Mouse (Mus musculus) neutrophil, adult 5-6 weeks (primary cell): ENCODE measurements around the gene Catsperd. TPM values are rescaled to one million over a fixed set of nuclear protein-coding genes. Genes with fewer than 3 reads are reported as not detected.
"Not testable (repeated sequence)": the region's sequence is repeated elsewhere in the genome, so short reads cannot be mapped to it uniquely, and the experiment has no call there.

Source experiments
- ATAC-seq: fragments of 151-379, 151-347 bp; 2 replicates; pipeline ENCODE4 v1.8.0; 2017; ENCODE audit warnings: mild to moderate bottlenecking, moderate TSS enrichment; ENCODE audit not compliant: insufficient number of reproducible peaks, poor library complexity, low FRiP score, severe bottlenecking; ENCODE audit errors: extremely low read depth
- total RNA-seq: library from RNA; stranded (forward); fragments of 200-1000 nt; gene quantifications from 2 replicates; pipeline ENCODE4 v1.2.3, GENCODE M21; 2017

Gene Catsperd
- total RNA-seq, 1 experiment from 2014 or later, result not detected

DNA sequence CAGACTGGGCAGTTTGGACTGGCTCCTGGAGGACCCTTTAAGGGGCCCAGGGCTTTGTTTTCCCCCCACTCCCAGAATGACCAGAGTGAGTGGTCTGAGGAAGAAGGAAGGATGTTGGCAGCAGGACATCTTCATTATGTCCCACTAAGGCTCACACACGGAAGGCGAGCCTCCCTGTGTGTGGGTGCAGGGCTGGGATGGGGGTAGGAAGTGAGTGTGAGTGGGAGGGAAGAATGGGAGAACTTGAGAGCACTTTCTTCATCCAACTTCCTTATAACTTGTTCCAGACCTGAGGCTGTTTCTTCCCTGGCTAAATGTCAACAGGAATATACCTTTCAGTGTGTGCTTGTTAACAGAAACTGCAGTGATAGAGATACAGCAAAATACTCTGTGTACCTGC lies 16.6 kb upstream of the Catsperd start:
- ATAC-seq, result no peak

DNA sequence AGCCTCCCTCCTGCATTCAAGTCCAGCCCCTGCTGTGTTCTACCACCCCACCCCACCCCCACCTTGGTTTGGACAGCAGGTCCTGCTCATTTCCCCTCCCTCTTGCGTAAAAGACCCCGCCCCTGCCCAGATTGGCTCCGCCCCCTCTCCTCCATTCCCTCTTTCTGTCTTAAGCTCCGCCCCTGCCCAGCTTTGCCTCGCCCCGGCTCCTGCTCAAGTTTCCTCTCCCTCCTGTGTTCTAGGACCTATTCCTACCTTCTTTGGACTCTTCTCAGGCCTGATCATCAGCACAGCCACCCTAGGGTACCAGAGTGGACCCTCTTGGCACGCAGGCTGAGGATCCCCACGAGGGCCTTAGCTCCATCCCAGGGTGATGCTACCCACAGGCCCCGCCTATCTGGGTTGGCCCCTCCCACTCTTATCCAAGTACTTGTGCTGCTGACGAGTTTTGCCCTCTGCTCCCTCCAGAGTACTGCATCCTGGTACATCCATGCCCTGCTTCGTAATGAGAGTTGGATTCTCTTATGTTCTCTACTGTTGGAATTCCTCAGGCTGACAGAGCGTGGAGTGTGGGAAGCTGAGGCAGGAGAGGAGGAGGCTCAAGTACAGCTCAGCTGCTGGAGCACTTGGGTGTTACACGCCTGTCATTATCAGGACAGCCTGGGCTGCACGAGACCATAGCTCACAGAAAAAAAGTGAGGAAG lies 15.9 kb upstream of the Catsperd start:
- no peak for ATAC-seq

DNA sequence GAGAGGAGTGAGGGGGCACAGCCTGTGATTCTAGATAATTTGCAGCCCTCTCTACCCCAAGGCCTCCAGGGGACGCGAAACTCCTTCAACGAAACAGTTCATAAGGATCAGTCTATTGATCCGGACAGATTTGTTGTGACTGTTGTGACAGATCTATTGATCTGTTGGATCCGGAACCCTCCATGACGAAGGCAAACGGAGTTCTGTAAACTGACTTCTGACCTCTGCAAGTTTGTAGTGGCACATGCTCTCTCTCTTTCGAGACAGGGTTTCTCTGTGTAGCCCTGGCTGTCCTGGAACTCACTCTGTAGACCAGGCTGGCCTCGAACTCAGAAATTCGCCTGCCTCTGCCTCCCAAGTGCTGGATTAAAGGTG lies 15.4 kb upstream of the Catsperd start:
- not testable (repeated sequence) for ATAC-seq

DNA sequence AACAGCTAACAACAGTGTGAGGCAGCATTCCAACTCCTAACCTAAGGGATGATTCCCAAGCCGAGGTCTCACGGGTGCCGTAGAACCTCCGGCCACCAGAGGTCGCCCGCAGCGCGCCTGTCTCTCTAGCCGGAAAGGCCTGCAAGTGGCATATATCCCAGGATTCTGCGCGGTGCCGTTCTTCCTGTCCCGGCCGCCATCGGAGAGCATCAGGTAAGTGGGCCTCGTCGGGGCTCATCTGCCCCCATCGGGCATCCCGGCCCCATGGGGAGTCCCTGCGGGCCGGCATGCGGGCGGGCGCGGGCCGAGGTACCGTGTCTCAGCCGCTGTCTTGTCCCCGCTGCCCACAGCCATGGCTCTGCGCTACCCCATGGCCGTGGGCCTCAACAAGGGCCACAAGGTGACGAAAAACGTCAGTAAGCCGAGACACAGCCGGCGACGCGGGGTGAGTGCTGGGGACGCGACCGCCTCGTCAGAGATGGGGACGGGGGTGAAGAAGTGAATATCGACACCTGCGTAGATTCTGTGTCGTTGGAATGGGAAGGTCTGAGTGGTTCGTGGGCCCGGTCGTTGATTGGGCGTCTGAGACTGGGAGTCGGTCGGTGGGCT lies 14.6 kb upstream of the Catsperd start, which contains the start of gene Rpl36:
Rpl36 (plus strand) TSS at position 181 of the 609 bp plus-strand sequence.
- ATAC-seq, result peak; percentile 69

DNA sequence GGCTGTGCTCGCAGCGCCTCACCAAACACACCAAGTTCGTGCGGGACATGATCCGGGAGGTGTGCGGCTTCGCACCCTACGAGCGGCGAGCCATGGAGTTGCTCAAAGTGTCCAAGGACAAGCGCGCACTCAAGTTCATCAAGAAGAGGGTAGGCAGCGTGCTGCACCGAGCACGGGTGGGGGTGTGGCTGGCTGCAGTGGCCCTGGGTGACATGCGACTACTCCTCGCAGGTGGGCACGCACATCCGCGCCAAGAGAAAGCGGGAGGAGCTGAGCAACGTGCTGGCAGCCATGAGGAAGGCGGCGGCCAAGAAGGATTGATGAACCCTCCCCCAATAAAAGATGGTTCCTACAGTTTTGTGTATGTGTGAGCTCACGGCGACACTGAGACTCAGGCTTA lies 14.1 kb upstream of the Catsperd start:
- not testable (repeated sequence) for ATAC-seq

DNA sequence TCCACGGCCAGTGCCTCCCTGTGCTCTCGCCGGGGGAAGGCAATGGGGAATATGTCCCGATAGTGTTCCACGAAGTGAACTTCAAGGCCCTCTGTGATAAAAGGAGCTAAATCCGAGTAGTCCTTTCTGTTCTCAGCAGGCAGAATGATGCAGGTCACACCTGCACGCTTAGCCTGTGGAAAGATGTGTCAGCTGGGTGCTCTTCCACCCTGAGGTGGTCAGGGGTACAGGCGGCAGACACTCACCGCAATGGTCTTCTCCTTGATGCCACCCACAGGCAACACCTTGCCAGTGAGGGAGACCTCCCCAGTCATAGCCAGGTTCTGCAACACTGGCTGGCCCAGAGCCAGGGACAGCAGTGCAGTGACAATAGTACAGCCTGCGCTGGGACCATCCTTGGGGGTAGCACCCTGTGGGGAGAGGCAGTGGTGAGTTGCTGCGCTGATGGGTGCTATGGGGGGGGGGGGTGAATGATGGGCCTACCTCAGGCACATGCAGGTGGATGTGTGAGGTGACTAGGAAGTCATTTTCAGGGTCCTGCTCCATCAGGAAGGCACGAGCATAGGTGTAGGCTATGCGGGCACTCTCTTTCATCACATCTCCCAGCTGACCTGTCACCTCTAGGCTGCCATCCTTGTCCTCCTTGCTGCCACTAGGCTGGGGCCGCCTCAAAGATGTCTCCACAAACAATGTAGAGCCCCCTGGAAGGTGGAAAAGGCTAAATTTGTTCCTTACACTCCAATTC lies 13.4 kb upstream of the Catsperd start:
- ATAC-seq, result no peak

DNA sequence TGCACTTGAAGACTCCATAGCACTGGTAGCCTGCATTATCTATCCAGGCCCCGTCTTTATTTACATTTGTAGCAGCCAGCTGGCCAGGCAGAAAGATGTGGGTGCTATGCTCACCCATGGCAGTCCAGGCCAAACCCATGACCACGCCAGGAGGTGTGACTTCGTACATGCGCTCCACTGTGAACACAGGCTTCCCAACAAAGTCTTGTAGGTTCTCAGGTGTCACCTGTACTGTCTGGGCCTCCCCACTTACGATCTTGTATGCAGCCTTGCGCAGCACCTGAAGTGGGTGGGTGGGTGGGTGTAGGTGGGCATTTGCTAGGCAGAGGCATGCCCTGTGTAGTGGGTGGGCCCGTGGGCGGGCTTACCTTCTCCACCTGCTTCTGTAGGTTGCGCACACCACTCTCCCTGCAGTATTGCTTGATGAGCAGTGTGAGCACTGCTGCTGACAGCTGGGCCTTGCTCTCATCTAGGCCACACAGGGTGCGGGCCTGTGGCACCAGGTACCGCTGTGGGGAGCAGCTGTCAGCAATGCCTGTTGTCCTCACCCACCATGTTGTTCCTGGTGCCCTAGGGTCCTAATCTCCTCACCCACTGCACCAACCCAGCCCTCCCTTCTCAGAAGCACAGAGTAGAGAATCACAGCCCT lies 12.7 kb upstream of the Catsperd start:
- no peak for ATAC-seq

DNA sequence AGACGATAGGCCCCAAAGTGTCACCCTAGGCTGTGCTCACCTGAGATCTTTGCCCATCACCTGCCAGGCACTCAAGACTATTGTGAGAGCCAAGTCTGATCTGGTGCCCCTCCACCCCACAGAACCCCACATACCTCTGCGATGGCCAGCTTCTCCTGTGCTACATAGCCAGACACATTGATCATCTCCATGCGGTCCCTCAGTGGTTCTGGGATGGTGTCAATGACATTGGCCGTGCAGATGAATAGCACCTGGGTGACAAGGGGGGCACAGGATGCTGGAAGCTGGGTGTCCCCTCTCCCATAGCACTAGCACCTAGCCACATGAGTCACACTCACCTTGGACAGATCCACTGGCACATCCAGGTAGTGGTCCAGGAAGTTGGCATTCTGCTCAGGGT lies 12.2 kb upstream of the Catsperd start:
- ATAC-seq, result no peak

DNA sequence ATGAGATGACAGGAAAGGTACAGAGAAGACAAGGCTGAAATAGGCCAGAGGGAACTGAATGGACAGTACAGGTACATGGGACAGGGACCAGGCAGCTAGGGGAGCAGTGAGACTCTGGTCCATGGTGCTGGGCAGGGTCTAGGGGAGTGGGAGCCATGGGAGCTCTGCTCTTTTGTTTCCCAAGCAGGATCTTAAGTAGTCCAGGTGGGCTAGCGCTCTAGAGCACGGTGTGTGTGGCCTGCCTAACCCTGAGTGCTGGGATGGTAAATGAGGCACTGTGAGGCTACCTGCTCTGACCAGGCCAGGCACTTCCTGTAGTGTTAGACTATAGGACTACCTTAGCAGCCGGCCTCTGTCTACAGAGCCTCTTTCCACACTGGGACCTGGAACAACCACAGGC lies 11.2 kb upstream of the Catsperd start:
- ATAC-seq, result no peak

DNA sequence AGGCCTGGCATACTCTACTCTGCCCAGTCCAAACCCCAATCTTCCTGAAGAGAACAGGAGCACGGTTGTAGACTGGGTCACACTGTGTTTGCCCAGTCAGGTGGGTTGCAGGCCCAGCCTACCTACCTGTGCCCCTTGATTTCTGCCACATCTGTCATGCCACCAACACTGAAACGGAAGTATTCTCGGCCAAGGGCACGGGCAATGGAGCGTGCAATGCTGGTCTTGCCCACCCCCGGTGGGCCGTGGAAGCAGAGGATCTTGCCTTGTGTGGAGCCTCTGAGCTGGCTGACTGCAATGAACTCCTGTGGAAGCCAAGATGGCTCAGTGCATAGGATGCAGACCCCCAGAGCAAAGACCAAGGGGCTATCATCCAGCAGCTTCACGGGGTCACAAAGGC lies 10.3 kb upstream of the Catsperd start:
- no peak for ATAC-seq

DNA sequence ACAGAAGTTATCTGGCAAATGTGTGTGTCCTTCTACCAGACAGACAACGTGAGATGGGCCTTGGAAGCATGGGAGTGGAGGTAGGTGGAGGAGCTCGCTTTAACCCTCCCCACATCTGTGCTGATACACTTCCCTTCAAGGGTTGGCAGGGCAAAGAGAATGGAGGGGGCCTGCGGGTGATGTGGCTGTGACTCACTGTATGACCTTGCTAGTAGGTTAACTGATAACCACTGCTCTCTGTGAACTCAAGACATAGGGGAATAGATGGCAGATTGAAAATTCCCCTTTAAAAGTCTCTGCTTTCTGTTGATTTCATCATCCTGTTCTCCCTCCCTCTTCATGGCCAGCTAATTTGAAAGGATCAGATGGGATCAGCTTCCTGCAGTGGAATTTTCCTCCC lies 2.4 kb upstream of the Catsperd start:
- ATAC-seq, result no peak

DNA sequence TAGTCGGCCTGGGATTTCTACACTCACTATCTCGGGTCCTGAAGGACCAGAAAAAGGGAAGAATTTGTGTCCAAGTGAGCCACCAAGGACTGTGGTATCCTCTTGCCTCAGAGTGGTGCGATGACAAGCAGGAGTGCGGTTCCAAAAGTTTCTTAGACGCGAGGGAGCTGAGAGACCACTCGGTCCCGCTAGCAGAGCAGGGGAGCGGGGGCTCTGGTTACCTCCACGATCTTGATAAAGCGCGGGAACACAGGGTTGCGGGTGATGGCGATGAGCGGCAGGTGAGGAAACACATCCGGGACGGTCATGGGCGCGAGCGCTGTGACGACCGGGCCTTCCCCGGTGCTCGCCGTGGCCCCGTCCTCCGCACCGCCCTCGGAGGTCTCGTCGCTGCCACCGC lies 1.7 kb upstream of the Catsperd start:
- no peak for ATAC-seq

DNA sequence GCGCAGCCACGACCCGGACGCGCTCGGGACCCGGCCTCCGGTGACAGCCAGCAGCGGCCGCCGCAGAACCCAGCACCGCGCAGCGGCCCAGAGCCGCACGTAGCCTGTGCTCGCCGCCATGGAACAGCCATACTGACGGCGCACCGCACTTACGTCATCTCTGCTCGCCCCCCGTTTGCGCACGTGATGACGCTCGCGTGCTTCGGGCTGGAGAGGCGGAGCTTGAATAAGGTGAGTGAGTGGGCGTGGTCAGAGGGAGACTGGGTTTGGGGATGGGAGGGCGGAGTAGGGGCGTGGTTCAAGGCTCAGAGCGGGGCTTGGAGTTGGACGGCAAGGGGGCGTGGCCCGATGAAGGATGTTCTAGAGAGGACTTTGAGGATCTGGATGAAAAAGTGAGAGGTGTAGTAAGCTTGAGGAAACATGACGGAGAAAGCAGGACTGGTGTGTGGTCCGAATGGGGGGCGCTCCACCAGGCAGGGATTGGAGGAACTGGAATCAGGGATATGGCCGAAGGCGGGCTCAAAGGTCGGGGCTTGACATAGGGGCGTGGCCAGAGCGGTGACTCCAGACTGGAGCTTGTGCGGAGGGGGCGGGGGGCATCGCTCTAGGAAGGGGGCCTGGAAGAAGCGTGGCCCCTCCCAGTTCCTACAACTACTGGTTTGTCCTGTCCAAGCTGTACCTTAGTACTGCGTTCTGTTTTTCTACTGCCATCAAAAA lies 1.0 kb upstream of the Catsperd start, which contains the start of gene Lonp1:
Lonp1 (minus strand) TSS at position 134 of the 717 bp plus-strand sequence.
- ATAC-seq, result peak; percentile 95

DNA sequence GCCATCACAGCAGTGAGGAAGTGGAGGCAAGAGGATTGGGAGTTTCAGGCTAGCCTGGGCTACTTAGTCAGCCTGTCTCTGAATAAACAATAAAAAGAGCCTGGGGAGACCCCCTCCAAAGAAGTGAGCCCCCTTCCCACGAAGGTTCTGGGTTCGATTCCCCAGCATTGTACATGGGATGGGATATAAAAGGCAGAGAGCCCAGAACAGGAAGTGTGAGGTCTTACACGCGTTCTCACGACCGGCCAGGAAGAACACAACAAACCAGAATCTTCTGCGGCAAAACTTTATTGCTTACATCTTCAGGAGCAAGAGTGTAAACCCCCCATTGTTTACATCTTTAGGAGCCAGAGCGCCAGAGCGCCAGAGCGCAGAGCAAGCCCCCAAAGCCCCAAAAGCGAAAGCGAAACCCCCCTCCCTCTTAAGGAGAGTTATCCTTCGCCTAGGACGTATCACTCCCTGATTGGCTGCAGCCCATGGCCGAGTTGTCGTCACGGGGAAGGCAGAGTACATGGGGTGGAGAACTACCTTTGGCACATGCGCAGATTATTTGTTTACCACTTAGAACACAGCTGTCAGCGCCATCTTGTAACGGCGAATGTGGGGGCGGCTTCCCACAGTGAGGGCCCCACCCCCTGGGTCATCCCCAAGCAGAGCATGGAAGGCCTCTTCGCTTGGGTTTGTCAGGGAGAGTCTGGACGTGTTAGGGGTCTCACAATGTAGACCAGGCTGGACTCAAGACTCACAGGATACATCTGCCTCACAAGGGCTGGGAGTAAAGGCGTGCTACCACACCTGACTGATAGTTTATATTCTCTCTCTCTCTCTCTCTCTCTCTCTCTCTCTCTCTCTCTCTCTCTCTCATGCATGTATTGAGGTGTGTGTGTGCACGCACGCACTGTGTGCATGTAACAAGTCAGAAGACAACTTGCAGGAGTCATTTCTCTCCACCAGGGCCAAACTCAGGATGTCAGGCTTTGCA lies 2.1 kb downstream of the Catsperd start:
- not testable (repeated sequence) for ATAC-seq

DNA sequence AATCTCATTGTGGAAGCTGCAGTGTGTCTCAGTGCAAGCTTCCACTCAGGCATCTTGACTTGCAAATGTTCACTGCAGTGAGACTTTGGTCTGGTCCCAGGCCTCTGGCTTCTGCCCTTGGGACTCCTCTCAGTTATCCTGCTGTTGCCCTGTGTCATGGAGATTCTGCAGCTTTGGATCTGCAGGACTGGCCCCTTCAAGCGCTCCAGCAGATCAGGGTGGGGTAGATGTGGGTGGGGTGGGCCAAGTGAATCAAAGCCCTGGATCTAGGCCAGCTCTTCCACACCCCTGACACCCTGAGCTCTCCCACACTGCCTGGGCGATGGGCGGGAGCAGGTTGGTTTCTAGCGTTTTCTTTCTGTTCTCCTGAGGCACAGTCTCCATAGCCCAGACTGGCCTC lies 3.9 kb downstream of the Catsperd start:
- ATAC-seq, result no peak

DNA sequence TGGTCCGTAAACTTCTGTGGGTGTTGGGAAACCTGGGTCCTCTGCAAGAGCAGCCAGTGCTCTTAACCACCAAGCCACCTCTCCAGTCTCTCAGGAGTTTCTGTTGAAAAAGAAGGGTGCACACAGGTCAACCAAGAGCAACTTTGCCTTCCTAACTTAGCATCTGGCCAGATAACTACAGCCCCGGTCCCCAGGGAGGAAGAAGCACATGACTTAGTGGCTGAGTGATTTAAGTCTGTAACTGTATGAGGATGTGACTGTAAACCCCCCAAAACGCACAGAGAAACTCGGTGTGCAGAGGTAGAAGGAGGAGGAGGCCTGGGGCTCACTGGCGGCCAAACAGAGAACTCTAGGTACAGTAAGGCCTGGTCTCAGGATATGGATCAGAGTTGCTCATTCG lies 6.1 kb downstream of the Catsperd start:
- ATAC-seq, result peak; percentile 55; the same call in 1 of the 2 replicates

DNA sequence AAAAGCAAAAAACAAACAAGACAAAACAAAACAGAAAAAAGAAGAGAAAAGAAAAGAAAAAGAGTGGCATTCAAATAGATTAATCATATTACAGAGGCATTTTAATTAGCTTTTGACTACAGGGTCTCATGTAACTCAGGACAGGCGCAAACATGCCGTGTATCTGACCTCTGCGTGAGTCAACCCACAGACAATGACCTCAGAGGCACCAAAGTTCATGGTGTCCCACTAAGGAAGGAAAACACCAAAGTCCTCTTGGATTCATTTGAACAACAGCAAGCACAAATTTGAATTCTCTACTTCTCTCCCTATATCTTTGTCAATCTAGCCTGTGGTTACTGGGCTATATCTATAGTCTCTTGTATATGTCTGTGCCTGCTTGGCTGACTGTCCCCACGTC lies 15.3 kb downstream of the Catsperd start:
- ATAC-seq, result no peak

DNA sequence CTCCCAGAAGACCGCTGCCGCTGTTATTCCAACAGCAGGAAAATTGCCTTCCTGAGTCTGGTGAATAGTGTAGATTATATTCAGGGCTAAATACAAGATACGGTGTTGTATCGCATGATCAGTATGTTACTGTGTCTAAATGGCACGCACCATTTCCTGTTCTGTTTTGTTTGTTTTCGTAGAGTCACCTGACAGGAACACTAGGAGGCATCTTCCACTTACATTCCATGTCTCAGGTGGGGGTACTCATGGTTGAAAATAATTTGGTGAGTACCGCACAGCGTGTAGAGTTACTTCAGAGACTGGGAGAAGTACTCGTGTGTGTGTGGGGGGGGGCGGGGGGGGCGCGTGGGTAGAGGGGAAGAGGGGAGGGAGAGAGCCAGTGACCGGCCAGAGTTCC lies 19.6 kb downstream of the Catsperd start:
- no peak for ATAC-seq
